Mouse (Mus musculus) yolk sac, embryonic 10.5 days (tissue): Measurements from ENCODE around the gene Slbp.

Experiments
- DNase-seq: peaks from one replicate; pipeline ENCODE4 v3.0.0-alpha.2; 2017; ENCODE audit warnings: low spot score

The Slbp gene

DNA sequence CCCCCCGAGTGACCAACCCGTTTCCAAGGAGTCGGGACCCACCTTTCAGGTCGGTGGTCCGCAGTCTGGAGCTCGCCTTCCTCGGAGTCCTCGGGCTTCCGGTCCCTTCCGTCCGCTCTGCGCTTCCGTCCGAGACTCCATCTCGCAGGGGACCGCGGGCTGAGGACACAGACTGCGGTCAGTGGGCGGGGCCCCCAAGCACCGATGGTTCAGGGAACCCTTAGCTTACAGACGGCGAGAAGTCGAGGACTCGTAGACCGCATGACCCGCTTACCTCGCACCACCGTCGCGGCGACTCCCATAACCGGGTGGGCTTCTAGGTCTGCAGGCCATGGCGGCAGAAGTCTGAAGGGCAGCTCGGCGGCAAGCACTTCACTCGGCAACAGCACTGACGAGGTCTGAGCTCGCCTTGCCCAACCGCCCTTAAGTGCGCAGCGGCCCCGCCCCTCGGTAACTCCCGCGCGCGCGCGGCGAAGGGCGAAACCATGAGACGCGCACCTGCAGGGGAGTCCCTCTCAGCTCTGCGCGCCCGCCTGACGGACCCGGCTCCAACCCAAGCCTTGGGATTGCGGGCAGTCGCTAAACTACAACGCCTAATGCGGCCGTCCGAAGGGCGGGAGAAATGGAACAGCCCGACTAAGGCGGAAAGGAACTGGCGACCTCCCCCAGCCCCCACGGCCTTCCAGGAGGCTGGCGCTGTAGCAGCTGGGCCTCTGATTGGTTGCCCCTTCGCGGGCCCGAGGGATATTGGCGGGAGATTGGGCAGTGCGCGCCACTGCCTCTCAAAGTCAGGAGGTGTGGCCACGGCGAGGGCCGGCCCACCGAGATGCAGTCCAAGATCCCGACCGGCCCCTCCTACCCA is at the start of gene Slbp:
Slbp (minus strand) TSS at position 654 of the 862 bp plus-strand sequence.
- DNase-seq = peak; percentile 98

DNA sequence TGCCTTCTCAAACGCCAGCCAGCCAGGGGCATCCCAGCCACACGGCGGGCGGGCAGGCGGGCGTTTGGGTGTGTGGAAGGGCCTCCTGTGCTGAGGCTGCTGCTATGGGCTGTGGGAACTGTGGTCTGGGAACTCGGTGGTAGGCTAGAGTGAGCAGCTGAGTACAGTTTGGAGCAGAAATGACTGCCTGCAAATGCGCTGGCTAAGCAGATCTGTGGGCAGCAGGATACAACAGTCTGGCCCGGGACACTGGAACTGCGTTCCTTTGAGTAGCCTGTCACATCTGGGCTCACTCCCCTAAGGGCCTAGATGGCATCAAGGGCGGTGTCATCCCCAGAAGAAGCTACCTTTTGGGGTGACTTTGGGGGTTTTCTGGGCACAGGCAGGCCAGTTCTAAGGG is 49.5 kb upstream of the Slbp start:
- no peak for DNase-seq

DNA sequence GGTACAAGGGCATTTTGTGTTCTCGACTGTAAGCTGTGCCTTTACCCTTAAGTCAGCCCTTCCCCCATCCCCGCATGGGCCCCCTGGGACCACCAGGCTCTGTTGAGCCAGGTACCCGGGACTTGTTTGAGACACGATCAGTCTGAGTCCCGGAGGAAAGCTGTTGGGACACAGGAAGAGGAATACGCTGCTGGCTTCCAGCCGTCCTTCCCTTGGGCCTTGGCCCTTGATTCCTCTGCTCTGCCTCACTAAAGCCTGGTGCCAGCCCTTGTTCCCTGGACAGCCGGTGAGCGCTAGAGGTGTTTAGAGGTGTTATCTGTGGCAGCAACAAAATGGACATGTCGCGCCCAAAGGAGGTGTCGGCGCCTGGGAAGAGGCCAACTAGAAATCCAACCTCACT is 47.6 kb upstream of the Slbp start:
- DNase-seq = no peak

DNA sequence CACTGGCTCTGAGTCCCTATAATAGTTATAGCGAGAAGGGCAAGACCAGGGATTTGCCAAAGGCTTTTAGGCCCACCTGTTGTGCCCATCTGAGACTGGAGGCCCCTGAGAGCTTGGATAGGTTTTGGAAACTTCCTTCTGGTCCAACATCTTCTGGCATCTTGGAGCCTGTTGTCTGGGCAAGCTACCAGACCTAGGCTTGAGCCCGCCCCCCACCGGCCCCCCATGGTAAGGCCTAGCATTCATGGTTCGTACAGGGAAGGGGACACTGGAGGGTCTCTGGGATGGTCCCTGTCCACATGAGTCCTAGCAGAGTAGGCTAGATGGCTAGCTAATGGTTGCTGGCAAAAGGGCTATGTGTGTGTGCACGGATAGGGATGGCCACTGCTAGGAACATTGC is 46.3 kb upstream of the Slbp start:
- DNase-seq = no peak

DNA sequence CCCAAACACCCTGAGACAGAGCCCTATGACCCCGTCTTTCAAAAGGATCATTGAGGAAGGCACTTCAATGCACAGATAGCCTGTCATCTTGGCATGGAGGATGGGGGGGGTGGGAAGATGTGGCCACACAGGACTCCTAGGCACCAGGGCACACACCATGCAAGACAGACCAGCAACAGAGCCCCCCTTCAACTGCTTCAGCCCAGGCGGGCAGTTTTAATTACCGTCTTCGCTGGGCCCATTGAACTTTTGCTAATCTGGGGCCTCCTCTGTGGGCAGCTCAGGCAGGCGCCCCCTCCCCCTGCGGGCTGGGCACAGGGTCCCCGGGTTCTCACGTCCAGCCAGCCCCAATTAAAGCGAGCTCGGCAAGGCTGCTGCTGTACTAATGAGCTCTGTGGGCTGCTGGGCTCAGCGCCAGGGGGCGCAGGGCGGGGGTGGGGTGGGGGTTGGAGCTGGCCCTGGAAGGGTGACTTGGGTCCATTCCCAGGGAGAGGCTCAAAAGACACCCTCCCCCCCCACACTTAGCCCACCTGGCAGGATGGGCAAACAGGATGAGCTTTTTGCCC is 45.7 kb upstream of the Slbp start:
- no peak for DNase-seq

DNA sequence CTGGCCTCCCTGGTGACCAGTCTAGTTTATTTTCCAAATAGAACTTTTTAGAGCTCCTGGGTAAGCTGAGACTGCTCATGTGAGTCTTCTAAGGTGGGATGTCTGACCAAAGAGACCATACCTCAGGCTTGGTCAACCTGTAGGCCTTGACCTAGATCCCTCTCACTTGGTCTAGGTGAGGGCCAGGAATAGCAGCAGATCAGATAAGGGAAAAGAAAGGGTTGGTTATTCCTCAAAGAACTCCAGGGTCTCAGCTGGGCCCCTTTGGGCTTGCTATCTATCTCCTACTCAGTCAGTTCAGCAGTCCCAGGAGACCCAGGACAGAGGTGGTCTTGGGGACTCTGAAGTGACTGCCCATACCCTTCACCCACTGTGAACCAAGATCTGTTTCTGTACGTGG is 45.2 kb upstream of the Slbp start:
- no peak for DNase-seq

DNA sequence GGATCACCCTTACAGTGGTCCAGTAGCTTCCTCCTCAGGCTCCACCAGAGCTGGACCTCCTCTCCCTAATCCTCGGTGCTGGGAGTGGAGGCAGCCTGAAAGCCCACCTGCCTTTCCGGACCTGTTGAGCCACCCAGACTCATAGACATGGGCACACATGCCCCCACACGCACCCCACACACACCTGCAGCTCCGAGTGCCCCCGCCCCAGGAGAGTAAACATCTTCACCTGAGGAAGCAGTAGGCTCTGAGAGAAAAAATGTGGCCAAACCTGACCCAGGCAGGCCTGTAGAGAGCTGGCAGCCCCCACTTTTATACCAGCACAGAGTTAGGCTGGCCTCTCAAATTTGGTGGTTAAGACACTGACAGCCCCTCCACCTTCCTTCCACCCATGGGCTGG is 44.1 kb upstream of the Slbp start:
- no peak for DNase-seq

DNA sequence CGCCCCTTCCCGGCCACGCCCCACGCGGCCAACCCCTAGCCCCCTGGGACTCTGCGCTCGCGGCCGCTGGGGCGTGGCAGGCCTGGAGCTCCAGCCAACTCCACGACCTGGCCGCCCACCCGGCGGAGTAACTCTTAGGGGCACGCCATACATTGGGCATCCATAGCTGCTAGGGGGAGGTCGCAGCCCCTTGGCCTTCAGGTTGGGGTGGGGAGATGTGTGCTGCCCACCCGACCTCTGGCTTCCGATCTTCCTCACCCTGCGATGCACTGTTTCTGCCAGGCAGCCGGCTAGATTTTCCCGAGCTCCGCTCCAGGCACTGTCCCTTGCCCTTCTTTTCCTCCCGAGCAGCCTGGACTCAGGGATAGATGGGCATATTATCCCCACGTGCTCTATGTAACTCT is 43.3 kb upstream of the Slbp start:
- peak; percentile 69 for DNase-seq

DNA sequence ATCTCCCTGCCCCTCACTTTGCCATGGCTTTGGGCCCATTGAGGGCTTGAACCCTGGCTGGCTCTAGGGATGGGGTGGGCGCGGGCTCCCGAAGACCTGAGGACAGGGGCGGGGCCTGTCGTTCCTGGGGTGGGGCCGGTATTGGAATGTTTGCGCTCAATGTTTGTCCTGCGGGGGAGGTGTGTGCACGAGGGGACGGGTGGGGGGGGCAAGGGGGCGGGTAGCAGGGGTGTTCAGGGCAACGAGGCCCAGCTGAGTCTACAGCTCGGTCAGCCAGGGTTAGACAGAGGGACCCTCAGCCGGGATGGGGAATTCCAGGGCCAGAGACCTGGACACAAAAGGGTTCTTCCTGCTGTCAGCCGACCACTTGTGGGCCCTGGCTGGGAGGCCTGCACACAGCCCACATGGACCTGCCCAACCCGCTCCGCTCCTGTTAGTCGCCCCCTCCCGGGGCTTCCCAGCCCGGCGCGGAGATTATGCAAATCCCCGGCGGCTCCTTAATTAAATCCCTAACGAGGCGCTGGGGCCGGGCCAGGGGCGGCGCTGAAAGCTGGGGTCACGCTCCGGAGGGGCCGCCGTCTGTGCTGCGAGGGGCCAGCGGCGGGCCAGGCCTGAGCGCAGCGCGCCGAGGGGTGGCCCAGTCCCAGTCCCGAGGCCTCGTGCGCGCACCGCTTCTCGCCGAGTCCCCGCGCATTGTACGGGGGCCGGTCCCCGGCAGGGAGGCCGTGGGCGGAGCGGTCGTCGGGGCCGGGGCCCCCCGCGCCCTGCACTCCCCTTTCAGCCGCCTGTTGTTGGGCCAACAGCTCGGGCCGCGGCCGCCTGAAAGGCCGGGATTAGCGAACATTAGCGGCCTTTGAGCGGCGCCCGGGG is 42.7 kb upstream of the Slbp start:
- DNase-seq = peak; percentile 83

DNA sequence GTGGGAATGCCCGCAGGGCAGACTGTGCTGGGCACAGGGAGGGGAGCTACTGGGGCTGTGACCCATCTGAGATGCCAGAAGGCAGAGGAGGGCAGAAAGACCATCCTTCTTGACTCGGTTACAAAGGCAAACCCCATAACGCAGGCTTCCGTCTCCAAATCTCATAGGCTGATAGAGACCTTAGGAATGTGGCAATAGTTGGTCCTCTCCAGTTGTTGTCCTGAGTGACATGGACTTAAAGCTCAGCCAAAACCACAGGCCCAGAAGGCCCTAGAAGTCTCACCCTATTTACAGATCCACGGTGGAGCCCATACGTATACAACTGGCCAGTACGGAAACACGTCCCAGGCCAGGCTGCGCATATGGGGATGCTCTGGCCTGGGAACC is 42.1 kb upstream of the Slbp start:
- DNase-seq = no peak

DNA sequence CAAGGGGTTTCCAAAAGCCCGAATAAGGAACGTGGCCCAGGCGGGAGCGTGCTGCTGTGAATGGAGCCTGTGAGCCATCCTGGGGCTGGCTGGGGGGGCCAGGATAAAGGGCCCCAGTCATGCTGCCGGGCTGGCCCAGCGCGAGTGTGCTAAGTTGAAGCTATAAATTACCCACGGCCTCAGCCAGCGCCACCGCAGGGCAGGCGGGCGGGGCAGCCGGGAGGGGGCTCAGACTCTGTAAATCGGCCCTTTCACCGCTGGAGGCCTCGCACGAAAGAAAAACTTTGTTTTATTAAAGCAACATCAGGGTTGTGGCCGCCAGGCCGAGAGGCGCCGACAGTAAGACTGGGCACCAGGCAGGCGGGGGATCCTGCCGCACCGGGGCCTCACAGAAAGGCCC is 40.0 kb upstream of the Slbp start:
- DNase-seq = peak; percentile 47

DNA sequence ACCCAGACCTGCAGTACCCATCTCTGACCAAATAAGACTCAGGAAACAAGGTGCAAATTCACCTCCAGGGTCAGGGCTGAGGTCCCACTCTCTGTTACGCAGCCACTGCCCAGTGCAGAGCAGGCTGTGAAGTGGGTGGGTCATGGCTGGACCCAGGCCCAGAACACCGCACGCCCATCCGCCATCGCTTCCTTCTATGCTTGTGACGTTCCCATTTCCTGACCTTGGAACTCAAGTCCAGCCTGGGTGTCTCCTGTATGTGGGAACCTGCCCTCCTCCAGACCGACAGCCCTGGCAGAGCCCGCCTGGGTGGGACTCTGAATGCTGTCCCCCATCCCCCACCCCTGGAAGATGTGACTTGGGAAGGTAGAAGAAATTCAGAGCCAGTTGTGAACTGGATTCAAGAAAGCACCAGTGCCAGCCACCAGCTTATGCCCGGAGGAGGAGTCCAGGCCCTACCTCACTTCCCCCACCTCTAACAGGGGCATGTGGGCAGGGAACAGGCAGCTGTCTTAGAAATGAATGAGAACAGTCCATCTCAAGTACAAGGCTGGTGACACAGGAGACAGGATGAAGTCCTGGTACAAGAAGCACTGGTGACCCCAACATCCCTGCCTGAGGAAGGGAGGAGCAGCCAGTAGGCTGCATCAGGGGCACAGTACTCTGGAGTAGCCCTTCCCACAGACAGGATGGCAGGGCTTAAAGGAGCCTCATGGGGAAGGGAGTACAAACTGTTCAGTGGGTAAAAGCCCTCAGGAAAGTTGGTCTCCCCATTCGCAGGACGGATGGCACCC is 37.7 kb upstream of the Slbp start:
- DNase-seq = no peak

DNA sequence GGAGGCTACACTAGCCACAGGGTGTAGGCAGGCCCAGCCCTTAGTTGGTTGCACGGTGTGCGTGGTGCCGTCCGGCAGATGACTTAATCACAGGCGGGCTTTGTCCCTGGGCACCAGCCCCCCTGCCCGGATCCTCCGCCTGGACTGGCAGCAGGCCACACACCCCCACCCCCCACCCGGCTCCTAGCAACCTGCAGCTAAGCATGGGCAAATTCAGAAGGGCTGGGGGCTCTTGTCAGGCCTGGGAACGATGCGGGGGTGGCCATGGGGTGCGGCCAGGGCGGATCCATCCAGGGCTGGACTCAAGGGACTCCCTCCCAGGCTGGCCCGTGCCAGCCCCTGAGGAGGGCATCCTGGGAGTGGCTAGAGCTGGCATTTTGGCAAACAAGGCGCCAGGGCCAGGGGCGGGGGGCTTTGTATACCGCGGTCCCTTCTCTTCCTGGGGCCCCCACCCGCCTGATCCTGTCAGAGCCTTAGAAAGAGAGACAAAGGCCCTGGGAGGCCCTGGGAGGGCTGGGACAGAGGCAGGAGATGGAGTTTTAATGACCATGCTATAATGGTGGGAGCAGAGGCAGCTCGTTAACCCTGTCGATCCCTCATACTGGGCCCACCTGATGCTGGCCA is 37.0 kb upstream of the Slbp start:
- DNase-seq = no peak

DNA sequence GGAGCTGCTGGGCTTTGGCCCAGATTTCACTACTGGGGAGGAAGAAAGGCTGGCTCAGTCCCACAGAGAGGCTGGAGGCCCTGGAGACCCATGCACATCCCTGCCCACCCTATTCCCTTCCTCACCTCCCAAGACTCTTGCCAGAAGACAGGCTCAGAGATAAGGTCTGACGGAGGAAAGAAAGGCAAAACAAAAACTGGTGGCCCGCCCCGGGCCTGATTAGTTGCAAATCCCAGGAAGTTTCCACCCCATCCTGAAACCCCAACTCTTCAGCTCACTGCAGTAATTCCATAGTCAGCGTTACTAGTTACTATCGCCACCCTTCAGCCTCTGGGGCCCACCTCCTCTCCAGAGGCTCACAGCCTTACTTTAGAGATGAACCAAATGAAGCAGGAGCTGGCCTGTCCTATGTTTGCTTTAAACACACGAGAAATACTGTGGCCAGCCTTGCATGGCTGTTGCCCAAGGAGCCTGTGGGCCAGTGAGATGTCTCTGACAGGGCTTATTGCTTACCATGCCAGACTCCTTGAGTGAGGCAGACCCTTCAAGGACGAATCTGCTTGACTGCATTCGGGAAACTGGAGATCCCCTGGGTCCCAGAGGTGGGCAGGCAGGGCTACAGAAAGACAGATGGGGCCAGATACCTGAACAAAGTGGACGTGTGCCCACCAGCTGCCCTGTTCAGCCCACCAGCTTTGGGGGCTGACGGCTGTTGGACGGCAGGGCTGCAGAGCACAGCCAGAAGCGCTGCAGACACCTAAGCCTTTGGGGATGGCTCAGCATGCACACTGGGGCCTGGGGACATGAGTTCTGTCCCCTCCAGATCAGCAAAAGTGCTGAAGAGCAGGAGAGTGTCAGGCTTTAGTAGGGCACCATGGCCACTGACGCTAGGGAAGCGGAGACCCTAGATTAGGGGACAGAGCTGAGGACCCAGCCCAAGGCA is 36.2 kb upstream of the Slbp start:
- no peak for DNase-seq

DNA sequence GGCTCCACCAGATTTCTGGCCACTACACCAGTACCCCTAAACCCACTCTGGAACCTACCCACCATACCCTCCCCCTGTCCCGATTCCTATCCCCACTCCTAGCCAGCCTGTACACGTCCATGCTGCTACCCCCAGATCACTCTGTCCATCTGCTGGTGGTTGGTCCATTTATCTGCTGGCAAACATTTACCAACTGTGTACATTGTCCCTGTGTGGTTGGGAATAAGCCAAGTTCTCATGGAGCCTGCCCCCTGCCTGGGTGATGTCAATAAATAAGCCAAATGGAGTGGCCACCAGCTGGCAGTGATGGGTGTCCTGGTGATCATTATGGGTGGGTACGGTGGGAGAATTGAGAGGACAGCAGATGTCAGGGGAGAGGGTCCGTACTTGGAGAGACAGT is 34.8 kb upstream of the Slbp start:
- DNase-seq = no peak

DNA sequence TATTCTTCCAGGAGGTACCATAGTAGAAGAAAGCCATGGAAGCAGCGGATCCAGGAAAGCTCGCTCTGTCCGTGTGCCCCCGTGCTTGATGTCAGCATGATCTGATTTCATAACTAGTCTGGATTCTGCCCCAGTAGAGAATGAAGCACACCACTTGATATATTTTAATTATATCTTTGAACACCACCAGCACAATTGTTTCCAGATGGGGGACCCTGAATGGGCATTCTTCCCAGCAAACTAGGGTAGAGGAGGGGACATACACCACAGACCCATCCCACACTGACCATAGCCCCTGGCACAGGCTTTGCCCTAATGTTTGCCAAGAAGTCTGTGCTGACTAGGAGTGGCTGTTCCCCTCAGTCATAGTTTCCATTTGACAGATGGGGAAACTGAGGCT is 32.6 kb upstream of the Slbp start:
- DNase-seq = no peak

DNA sequence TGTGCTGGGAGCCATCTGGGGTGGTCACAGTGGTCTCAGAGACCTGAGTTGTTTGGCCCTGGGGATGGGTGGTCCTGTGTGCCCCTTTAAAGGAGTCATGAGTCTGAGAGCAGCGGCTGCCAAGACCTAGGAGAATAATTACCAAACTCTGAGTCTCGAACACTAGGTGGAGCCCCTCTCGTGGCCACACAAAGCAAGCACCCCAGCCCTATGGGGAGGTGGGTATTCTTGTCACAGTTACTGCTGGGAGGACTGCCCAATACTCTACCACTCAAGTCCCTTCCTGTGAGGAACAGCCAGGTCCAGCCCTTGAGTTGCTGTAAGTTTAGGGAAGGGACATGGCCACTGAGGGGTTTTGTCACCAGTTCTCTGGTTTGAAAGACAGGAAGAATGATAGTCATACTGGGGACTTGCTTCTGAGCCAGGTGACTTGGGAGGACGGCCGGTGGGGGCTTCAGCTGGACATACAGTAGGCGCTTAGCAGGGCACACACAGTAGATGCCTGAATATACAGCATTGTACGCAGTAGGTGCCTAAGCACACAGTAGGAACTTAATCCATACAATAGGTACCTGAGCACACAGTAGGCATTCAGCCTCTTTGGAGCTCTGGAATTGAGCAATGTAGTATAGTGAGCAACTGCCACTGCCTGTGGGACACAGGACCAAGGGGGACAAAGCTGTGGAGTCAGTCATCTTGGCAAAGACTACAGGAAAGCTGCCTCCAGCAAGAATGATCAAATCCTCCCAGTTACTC is 31.7 kb upstream of the Slbp start:
- peak; percentile 57 for DNase-seq

DNA sequence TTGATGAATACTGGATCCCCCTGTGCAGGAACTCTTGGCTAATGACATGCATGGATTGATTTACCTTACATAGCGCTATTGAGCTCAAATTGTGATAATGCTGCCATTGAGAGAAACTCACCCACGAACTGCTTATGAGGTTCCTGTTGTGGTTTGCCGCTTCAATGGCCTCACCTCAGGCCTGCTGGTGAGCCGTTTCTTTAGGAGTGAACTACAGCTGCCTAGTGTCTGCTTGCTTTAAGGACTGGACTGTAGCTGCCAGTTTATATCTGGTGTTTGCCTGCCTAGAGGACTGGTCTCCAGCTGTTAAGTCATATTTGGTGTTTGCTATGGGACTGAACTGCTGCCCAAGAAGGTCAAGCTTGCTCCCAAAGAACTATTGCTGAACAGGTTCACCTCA is 30.6 kb upstream of the Slbp start:
- no peak for DNase-seq

DNA sequence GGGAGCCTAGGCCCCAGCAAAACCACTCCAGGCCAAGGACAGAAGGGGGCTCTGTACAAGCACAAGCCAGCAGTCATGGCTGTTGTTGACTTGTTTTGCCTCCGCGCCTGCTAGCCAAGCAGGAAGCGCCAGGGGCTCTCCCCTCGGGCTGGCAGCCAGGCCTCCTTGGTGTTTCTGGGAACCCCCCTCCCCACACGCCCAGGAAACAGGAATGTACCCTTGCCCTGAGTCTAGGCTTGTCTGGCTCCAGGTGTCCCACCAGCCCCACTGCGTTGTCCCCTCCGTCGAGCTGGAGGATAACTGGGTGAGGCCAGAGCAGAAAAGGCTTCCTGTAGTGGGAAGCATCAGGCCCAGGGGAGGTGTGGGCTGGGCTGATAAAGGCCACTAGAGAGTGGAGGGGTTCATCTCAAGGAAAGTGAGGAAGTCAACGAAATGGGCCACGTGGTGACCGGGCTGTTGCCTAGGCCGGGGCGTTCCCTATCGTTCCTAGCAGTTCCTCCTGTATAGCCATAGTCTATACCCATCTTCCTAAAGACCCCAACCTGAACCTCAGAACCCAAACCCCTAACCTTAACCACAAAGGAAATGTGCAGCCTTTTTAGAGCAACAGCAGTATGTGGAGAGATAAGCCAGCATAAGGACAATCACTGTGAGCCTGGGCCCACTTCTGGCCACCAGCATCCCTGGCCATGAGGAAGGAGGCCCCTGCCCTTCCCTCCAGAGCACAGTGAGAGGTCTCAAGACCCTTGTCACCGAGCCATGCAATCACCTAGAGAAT is 29.4 kb upstream of the Slbp start:
- no peak for DNase-seq
